Mouse (Mus musculus): ENCODE results near the gene Tubd1.

- no peak for TF ChIP-seq CTCF (IDR thresholded peaks at IDR 0.05)
- no peak for TF ChIP-seq EP300 (IDR thresholded peaks at IDR 0.05)
Observed at GRCm38 (mm10) chr11:86604289-86604688, 59.5 kb downstream of the Tubd1 start.

Data from lung, postnatal 0 days (tissue).